Mouse (Mus musculus) ES-E14 (cell line): ENCODE data around the gene Kcnk4. TPM values are rescaled to one million over a fixed set of nuclear protein-coding genes. Genes with fewer than 3 reads are reported as not detected.
"Not testable (repeated sequence)": the region's sequence is repeated elsewhere in the genome, so short reads cannot be mapped to it uniquely, and the experiment has no call there.

Experiments
- DNase-seq: peaks from one replicate; pipeline ENCODE4 v3.0.0-alpha.2; 2013; ENCODE audit warnings: low read depth, low spot score
- H3K27ac ChIP-seq: 2 replicates; pipeline ENCODE4 v1.5.1; 2012; ENCODE audit warnings: low read depth, mild to moderate bottlenecking, low read length, moderate library complexity, mixed read lengths; ENCODE audit not compliant: poor library complexity, insufficient read depth, severe bottlenecking
- H3K36me3 ChIP-seq: 2 replicates; pipeline ENCODE4 v1.6.1; 2012; ENCODE audit warnings: mild to moderate bottlenecking, low read length, moderate library complexity, mixed read lengths; ENCODE audit not compliant: control insufficient read depth, poor library complexity, insufficient read depth, severe bottlenecking
- H3K4me1 ChIP-seq, 2 experiments: fragments of 150-350 bp in 1 of 2; sonication (generic) in 1 of 2; 2 replicates each; pipeline ENCODE4 v1.6.1; 2012; ENCODE audit warnings: low read length in 2 of 2, mild to moderate bottlenecking in 1 of 2, mixed read lengths in 1 of 2; ENCODE audit not compliant: control insufficient read depth in 2 of 2, insufficient read depth in 2 of 2, poor library complexity in 1 of 2
- H3K4me3 ChIP-seq, 2 experiments: fragments of 150-350 bp in 1 of 2; sonication (generic) in 1 of 2; 2 replicates each; pipeline ENCODE4 v1.5.1; 2012; ENCODE audit warnings: low read length in 2 of 2, low read depth in 1 of 2, mild to moderate bottlenecking in 1 of 2, mixed read lengths in 1 of 2; ENCODE audit not compliant: insufficient read depth in 1 of 2, poor library complexity in 1 of 2, severe bottlenecking in 1 of 2
- H3K9ac ChIP-seq: 2 replicates; pipeline ENCODE4 v1.6.1; 2012; ENCODE audit warnings: low read depth, mild to moderate bottlenecking, low read length, mixed read lengths; ENCODE audit not compliant: poor library complexity, insufficient read depth, severe bottlenecking
- H3K9me3 ChIP-seq: fragments of 150-350 bp; sonication (generic); 2 replicates; pipeline ENCODE4 v1.6.1; 2012; ENCODE audit warnings: low read depth, mild to moderate bottlenecking, low read length; ENCODE audit not compliant: control insufficient read depth, insufficient read depth
- CHD2 ChIP-seq: IDR thresholded peaks from 2 replicates; pipeline ENCODE4 v1.6.1; 2014; ENCODE audit warnings: mild to moderate bottlenecking, low read depth, low read length, inconsistent platforms
- HCFC1 ChIP-seq: IDR thresholded peaks from 2 replicates; pipeline ENCODE4 v1.6.1; 2012; ENCODE audit warnings: low read length, inconsistent platforms, borderline replicate concordance; ENCODE audit not compliant: insufficient read depth
- MAFK ChIP-seq: IDR thresholded peaks from 2 replicates; pipeline ENCODE4 v1.6.1; 2014; ENCODE audit warnings: mild to moderate bottlenecking, low read depth, low read length, inconsistent platforms; ENCODE audit not compliant: insufficient read depth
- ZC3H11A ChIP-seq: IDR thresholded peaks from 2 replicates; pipeline ENCODE4 v1.6.1; 2012; ENCODE audit warnings: low read depth, mild to moderate bottlenecking, inconsistent platforms, low read length, borderline replicate concordance
- ZNF384 ChIP-seq: IDR thresholded peaks from 2 replicates; pipeline ENCODE4 v1.6.1; 2012; ENCODE audit warnings: low read depth, low read length, inconsistent platforms
- in situ Hi-C, 2 experiments: fragments of 600-800 bp; cut with MboI; formaldehyde crosslinking; loops; one replicate each; pipeline ENCODE4 v1.15.1; 2025; ENCODE audit warnings: low sequenced_read_pairs in 2 of 2, inconsistent platforms in 1 of 2; ENCODE audit not compliant: unreplicated experiment in 2 of 2
- total RNA-seq: library from RNA; depleted of rRNA; stranded (reverse); fragments of 300-350 nt; gene quantifications from 2 replicates; pipeline ENCODE4 v1.2.3, GENCODE M21; 2012

Kcnk4 gene
- total RNA-seq, 1 experiment: 4.4 TPM

GRCm38 (mm10) chr19:6899641-6900040 lies 34.7 kb downstream of the Kcnk4 start:
- in situ Hi-C loops: no loop called here
- no peak overlapping the region for H3K4me3 ChIP-seq
- no peak for TF ChIP-seq ZC3H11A
- H3K9me3 ChIP-seq: no peaks in the 10 kb centered on the region; the same call in 1 of the 2 replicates
- no peaks in the 10 kb centered on the region for H3K4me1 ChIP-seq
- no peak for DNase-seq
- H3K9ac ChIP-seq: no peak overlapping the region
- no peaks in the 10 kb centered on the region for H3K36me3 ChIP-seq
- no peak overlapping the region for H3K27ac ChIP-seq

- H3K4me3 ChIP-seq, H3K4me1 ChIP-seq, H3K9ac ChIP-seq, in situ Hi-C loops, H3K27ac ChIP-seq, H3K9me3 ChIP-seq, DNase-seq, H3K36me3 ChIP-seq: not testable (repeated sequence)
These were observed 38.6 kb downstream of the Kcnk4 start for GRCm38 (mm10) chr19:6895608-6896305.

GRCm38 (mm10) chr19:6893731-6894451 lies 40.4 kb downstream of the Kcnk4 start:
- in situ Hi-C loops: no loop called here
- Histone ChIP-seq H3K9ac (no peak overlapping the region), H3K36me3 (no peaks in the 10 kb centered on the region), H3K9me3 (no peaks in the 10 kb centered on the region; the same call in 1 of the 2 replicates), H3K27ac (no peak overlapping the region), H3K4me1 (no peaks in the 10 kb centered on the region; a peak in 1 of 4 replicates), H3K4me3 (no peak overlapping the region)
- TF ChIP-seq MAFK (no peak), ZC3H11A (no peak), HCFC1 (no peak), ZNF384 (no peak), CHD2 (no peak)
- DNase-seq: no peak

- Histone ChIP-seq H3K36me3 (no peaks in the 10 kb centered on the region), H3K27ac (no peak overlapping the region), H3K9me3 (no peaks in the 10 kb centered on the region), H3K4me1 (no peaks in the 10 kb centered on the region; a peak in 1 of 4 replicates), H3K9ac (no peak overlapping the region), H3K4me3 (no peak overlapping the region)
- in situ Hi-C loops: no loop called here
- no peak for DNase-seq
- TF ChIP-seq ZNF384: no peak
- TF ChIP-seq HCFC1: no peak
- no peak for TF ChIP-seq ZC3H11A
- no peak for TF ChIP-seq MAFK
- TF ChIP-seq CHD2: no peak
These were observed 41.8 kb downstream of the Kcnk4 start for GRCm38 (mm10) chr19:6892512-6892911.

- H3K9ac ChIP-seq: no peak overlapping the region
- TF ChIP-seq ZNF384 (no peak), ZC3H11A (no peak), HCFC1 (no peak), CHD2 (no peak), MAFK (no peak)
- no peak overlapping the region for H3K27ac ChIP-seq
- no peaks in the 10 kb centered on the region for H3K9me3 ChIP-seq
- no peak overlapping the region for H3K4me3 ChIP-seq
- no peak for DNase-seq
- no peaks in the 10 kb centered on the region for H3K36me3 ChIP-seq
- H3K4me1 ChIP-seq: no peaks in the 10 kb centered on the region; a peak in 1 of 4 replicates
- in situ Hi-C loops: no loop called here
These were observed 56.4 kb downstream of the Kcnk4 start for GRCm38 (mm10) chr19:6877965-6878364.
